Mouse (Mus musculus): ENCODE results near the gene Col28a1.

DNA sequence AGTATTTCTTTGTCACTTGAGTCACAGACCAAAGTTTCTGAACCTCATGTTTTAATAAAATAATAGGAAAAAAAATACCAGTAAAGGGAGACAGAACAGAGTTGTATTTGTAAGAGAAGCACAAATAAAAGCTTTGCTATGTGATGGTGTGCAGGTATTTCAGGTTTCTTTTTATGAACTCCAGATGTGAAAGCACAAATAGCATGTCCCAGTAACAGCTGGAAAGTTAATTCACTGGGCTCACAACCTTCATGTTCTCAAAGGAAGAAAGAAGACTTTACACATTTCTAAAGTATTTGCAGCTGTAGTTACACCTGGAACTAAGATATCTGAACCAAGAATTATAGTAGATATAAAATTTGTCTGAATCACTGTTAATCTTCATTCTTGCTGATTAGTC lies 91.2 kb downstream of the Col28a1 start:
- TF ChIP-seq CTCF (IDR thresholded peaks at IDR 0.05; ENCODE audit: borderline replicate concordance, insufficient read depth, low read length) (no peak), POLR2A (IDR thresholded peaks at IDR 0.05; ENCODE audit: low read depth, low read length) (no peak)

All from embryonic fibroblast, embryonic 13.5 days (primary cell).